Mouse (Mus musculus): Measurements from ENCODE around the gene Rptor.

GRCm38 (mm10) chr11:119913935-119914314, 311.2 kb downstream of the Rptor start:
- TF ChIP-seq POLR2A (IDR thresholded peaks at IDR 0.05; ENCODE audit: borderline replicate concordance, extremely low read depth, insufficient read depth, insufficient read length, poor library complexity, severe bottlenecking) (no peak), CTCF (IDR thresholded peaks at IDR 0.05; ENCODE audit: borderline replicate concordance, extremely low read depth, insufficient read depth, insufficient read length) (no peak)
